Mouse (Mus musculus) lung, postnatal 0 days (tissue): ENCODE results near the gene Srsf4. TPM values are rescaled to one million over a fixed set of nuclear protein-coding genes. Genes with fewer than 3 reads are reported as not detected.
A peak's percentile ranks its signal among the peaks of the same experiment; 100 is the strongest.

Source experiments
- ATAC-seq: fragments of 200-750 bp; cut with Nextera tagmentation; 2 replicates; pipeline ENCODE4 v1.8.0; 2017; ENCODE audit warnings: moderate library complexity
- DNase-seq: peaks from one replicate; pipeline ENCODE4 v3.0.0-alpha.2; 2016; ENCODE audit warnings: low spot score
- H3K27ac ChIP-seq: fragments of 300-500 bp; sonication (generic); 2 replicates; pipeline ENCODE4 v1.5.1; 2014; ENCODE audit warnings: antibody characterized with exemption, mild to moderate bottlenecking, low read length, mixed read lengths
- H3K27me3 ChIP-seq: fragments of 300-500 bp; sonication (generic); replicated peaks from 2 replicates; pipeline ENCODE4 v1.6.1; 2014; ENCODE audit warnings: low read length, mixed read lengths; ENCODE audit not compliant: insufficient read depth
- H3K36me3 ChIP-seq: fragments of 300-500 bp; sonication (generic); 2 replicates; pipeline ENCODE4 v1.6.1; 2014; ENCODE audit warnings: low read length, mixed read lengths; ENCODE audit not compliant: insufficient read depth
- H3K4me1 ChIP-seq: fragments of 300-500 bp; sonication (generic); 2 replicates; pipeline ENCODE4 v1.6.1; 2014; ENCODE audit warnings: antibody characterized with exemption, low read depth, low read length, mixed read lengths; ENCODE audit not compliant: insufficient read depth
- H3K4me2 ChIP-seq: fragments of 300-500 bp; sonication (generic); replicated peaks from 2 replicates; pipeline ENCODE4 v1.6.1; 2014; ENCODE audit warnings: low read depth, mild to moderate bottlenecking, low read length, moderate library complexity, mixed read lengths
- H3K4me3 ChIP-seq: fragments of 300-500 bp; sonication (generic); 2 replicates; pipeline ENCODE4 v1.5.1; 2014; ENCODE audit warnings: low read depth, low read length
- H3K9ac ChIP-seq: fragments of 300-500 bp; sonication (generic); replicated peaks from 2 replicates; pipeline ENCODE4 v1.6.1; 2014; ENCODE audit warnings: low read depth, mild to moderate bottlenecking
- H3K9me3 ChIP-seq: fragments of 300-500 bp; sonication (generic); 2 replicates; pipeline ENCODE4 v1.6.1; 2016; ENCODE audit warnings: low read length, mixed read lengths
- CTCF ChIP-seq: IDR thresholded peaks from 2 replicates; pipeline ENCODE4 v1.5.1; 2016; ENCODE audit warnings: antibody characterized with exemption, mild to moderate bottlenecking
- EP300 ChIP-seq: IDR thresholded peaks from 2 replicates; pipeline ENCODE4 v1.6.1; 2016; ENCODE audit warnings: antibody characterized with exemption, mild to moderate bottlenecking, control low read depth
- WGBS: fragments of 180-500 bp; shearing (Covaris S2); extraction: QIAGEN DNeasy Blood & Tissue Kit; methylation state at CpG from one replicate; pipeline ENCODE4 v1.1.7; 2014; 5-methylcytosine and 5-hydroxymethylcytosine counted together
- polyA plus RNA-seq: library from polyadenylated mRNA; unstranded; fragments of >200 nt; fragmentation: Nextera tagmentation; extraction: Ambion mirVana; gene quantifications from 2 replicates; pipeline ENCODE4 v1.2.1, GENCODE M21; 2015

Srsf4 gene
- polyA plus RNA-seq, 1 experiment from 2014 or later: 62.6 TPM

DNA sequence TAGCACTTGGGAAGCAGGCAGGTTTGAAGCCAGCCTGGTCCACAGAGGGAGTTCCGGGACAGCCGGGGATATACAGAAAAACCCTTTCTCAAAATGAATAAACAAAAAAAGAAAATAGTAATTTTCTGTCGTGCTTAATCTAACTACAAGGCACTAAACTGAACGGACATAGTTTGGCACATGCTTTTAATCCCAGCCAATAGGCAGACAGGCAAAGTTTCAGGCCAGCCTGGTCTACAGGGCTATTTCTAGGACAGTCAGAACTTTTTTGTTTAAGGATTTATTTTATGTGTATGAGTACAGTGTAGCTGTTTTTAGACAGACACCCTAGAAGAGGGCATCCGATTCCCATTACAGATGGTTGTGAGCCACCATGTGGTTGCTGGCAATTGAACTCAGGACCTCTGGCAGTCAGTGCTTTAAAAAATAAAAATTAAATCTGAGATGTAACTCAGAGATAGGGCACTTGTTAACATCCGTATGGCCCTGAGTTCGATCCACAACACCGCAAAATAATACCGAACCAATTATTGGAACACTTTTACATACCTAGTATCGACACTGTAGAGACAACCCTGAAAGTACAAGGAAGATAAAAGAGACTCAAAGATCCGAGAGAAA, 635 bp upstream of the Srsf4 start:
- DNase-seq (no peak), ATAC-seq (no peak)
- 5% methylated on average over 11 of the region's 11 CpGs for WGBS
- Histone ChIP-seq H3K9me3 (no peaks in the 10 kb centered on the region), H3K27me3 (no peaks in the 10 kb centered on the region), H3K4me2 (peak overlapping the region; percentile 83), H3K27ac (peak overlapping the region; percentile 84), H3K9ac (peak overlapping the region; percentile 50), H3K4me3 (peak overlapping the region; percentile 100), H3K36me3 (no peaks in the 10 kb centered on the region), H3K4me1 (peaks cover 6% of the 10 kb centered on the region; the same call in 1 of the 2 replicates)
- TF ChIP-seq CTCF (peak; percentile 12; the same call in 1 of the 2 replicates), EP300 (no peak; the same call in 1 of the 2 replicates)

DNA sequence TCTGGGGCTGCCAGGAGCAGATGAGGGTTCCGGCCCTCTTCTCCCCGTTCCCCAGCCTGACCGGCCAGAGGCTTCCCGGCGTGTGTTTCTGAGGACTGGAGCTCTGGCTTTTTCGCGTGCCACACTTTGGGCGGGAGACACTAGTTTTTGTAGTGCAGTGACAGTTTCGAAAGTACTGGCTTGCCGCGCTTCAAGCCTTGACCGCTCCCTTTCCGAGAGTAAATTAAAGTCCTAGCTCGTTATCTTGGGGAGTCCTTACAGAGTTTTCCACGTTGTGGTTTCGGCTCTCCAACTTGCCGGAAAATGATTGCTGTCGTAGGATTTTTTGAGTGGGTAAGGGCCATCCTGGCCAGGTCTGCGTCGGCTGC, 736 bp downstream of the Srsf4 start:
- Histone ChIP-seq H3K27me3 (no peaks in the 10 kb centered on the region), H3K4me1 (peaks cover 6% of the 10 kb centered on the region; the same call in 1 of the 2 replicates), H3K4me3 (peak overlapping the region; percentile 100), H3K9me3 (no peaks in the 10 kb centered on the region), H3K36me3 (no peaks in the 10 kb centered on the region), H3K9ac (peak overlapping the region; percentile 100), H3K4me2 (peak overlapping the region; percentile 83), H3K27ac (peak overlapping the region; percentile 100)
- DNase-seq (peak; percentile 70), ATAC-seq (no peak; the same call in 1 of the 2 replicates)
- no peak for TF ChIP-seq EP300
- TF ChIP-seq CTCF: no peak
- under 1% methylated on average over 20 of the region's 20 CpGs for WGBS

DNA sequence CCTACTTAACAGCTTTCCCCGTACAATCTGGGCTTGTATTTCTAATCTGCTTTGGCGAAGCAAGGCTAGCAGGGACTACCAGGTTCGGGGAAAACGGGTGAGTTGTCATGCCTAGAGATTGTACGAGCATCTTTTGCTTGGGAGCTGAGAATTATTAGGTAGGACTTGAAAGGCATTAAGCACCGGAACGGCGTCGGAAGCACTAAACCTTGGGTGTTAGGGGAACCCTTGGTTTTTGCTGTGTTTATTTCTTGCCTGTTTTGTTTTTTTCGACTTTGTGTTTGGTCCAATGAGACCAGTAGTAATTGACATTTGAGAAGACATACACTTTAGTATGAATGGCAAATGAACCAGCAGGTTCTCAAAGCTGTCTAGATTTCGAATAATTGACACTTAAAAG, 1.1 kb downstream of the Srsf4 start:
- peak overlapping the region; percentile 100 for H3K4me3 ChIP-seq
- H3K9ac ChIP-seq: peak overlapping the region; percentile 100
- ATAC-seq: no peak
- 2% methylated on average over 11 of the region's 11 CpGs for WGBS
- H3K27ac ChIP-seq: peak overlapping the region; percentile 100
- no peak for TF ChIP-seq EP300
- no peak for TF ChIP-seq CTCF
- no peaks in the 10 kb centered on the region for H3K36me3 ChIP-seq
- DNase-seq: no peak
- no peaks in the 10 kb centered on the region for H3K27me3 ChIP-seq
- no peaks in the 10 kb centered on the region for H3K9me3 ChIP-seq
- peak overlapping the region; percentile 83 for H3K4me2 ChIP-seq
- H3K4me1 ChIP-seq: peaks cover 8% of the 10 kb centered on the region; the same call in 1 of the 2 replicates

DNA sequence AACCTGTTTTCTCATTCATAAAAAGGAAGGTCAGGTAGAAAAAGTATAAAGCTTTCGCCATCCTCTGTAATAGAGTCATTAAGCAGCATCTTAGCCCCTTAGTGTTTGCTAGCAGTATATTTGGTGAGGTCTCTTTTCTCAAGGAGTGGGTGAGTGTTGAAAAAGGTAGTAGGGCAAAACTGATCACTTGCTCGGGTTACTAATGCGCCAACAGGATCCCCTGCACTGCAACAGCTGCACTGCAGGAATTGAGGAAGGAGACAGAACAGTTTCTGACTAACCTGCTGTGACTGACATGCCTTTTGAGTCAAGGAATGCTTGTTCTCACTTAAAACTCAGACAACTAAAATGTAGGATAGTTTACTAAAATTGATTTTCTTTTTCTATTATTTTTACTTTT, 1.8 kb downstream of the Srsf4 start:
- Histone ChIP-seq H3K27ac (peak overlapping the region; percentile 100; the same call in 1 of the 2 replicates), H3K4me1 (peaks cover 12% of the 10 kb centered on the region; the same call in 1 of the 2 replicates), H3K4me2 (peak overlapping the region; percentile 83), H3K9ac (0 out of 2 replicates have a peak overlapping the region, but pooled peaks have one; percentile 100), H3K36me3 (no peaks in the 10 kb centered on the region), H3K4me3 (peak overlapping the region; percentile 100; the same call in 1 of the 2 replicates), H3K27me3 (no peaks in the 10 kb centered on the region), H3K9me3 (no peaks in the 10 kb centered on the region)
- TF ChIP-seq CTCF: no peak
- no peak for TF ChIP-seq EP300
- 24% methylated on average over 3 of the region's 3 CpGs for WGBS
- DNase-seq (no peak), ATAC-seq (no peak)

DNA sequence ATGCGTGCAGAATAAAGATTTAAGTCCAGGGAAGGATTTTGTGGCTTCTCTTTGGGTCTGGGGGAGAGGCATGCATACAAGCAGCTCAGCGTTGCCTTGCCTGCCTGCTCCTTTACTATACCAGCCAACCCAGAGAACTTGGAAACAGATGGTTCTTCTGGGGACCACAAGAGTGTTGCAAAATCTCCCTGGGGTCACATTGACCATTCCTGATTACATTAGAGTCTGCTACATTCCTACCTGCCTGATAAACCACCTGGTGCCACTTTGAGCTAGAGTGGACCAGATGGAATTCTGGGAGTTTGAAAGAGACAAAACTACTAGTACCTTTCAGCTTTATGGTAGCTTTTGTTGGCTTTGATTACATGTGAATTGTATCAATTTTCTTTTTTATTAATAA, 3.4 kb downstream of the Srsf4 start:
- Histone ChIP-seq H3K4me3 (no peak overlapping the region), H3K4me1 (peaks cover 12% of the 10 kb centered on the region; the same call in 1 of the 2 replicates), H3K36me3 (no peaks in the 10 kb centered on the region), H3K9ac (no peak overlapping the region), H3K4me2 (no peak overlapping the region), H3K27ac (0 out of 2 replicates have a peak overlapping the region, but pooled peaks have one; percentile 2), H3K27me3 (no peaks in the 10 kb centered on the region), H3K9me3 (no peaks in the 10 kb centered on the region)
- ATAC-seq: no peak
- TF ChIP-seq CTCF: no peak
- peak; percentile 43; the same call in 1 of the 2 replicates for TF ChIP-seq EP300
- peak; percentile 62 for DNase-seq
- WGBS: 38% methylated on average over 2 of the region's 2 CpGs

DNA sequence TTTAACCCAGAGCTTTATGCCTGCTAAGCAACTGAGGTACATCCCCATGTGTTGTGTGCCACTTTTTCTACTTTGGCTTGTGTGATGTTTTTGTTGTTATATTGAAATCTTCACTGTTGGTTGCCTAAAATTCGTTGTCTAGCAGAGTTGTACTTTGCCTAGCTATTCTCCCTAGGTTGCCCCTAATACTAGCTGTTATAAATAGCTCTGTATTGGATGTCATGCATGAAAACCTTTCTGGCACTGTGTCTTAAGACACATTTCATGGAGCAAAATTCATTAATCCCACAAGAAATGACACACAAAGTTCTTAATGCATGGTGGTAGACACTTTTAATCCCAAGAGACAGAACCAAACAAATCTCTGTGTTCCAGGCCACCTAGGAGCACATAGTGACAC, 6.3 kb downstream of the Srsf4 start:
- H3K4me1 ChIP-seq: peaks cover 12% of the 10 kb centered on the region; the same call in 1 of the 2 replicates
- H3K4me2 ChIP-seq: no peak overlapping the region
- WGBS: 80% methylated on average over 1 of the region's 1 CpGs
- H3K9ac ChIP-seq: no peak overlapping the region
- TF ChIP-seq EP300 (no peak), CTCF (no peak)
- ATAC-seq (no peak), DNase-seq (no peak)
- no peak overlapping the region for H3K4me3 ChIP-seq
- no peak overlapping the region for H3K27ac ChIP-seq
- no peaks in the 10 kb centered on the region for H3K27me3 ChIP-seq
- H3K36me3 ChIP-seq: no peaks in the 10 kb centered on the region
- no peaks in the 10 kb centered on the region for H3K9me3 ChIP-seq
